Mouse (Mus musculus) cerebellum, adult 9-11 months (tissue): ENCODE data around the gene Setx.

Source experiments
- DNase-seq: peaks from one replicate; pipeline ENCODE4 v3.0.0; 2022

The Setx gene

DNA sequence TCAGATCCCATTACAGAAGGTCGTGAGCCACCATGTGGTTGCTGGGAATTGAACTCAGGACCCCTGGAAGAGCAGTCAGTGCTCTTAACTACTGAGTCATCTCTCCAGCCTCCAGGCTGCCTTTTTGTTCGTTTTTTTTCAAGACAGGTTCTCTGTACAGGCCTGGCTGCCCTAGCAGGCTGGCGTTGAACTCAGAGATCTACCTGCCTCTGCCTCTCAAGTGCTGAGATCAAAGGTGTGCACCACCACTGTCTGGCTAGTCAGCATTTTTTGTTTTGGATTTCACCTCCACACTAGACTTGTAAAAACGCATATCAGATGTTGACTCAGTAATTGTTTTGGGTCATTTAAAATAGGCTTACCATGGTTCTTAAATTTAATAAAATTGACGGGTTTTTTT, 44.1 kb downstream of the Setx start:
- no peak for DNase-seq

DNA sequence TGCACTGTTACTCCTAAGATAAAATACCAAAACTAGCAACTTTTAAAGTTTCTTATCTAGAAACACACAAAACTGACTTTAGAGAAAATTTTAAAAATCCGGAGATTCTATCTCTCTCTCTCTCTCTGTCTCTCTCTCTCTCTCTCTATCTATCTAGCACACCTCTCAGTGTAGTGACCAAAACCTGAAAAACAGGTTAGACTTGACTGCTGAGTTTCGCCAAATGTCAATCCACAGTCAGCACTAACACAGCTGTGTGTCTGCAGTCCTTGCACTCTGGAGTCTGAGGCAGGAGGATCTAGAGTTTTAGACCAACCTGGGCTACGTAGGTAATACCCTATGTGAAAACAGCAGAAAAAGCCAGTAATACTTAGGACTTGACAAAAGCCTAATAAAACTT, 50.9 kb downstream of the Setx start:
- no peak for DNase-seq

DNA sequence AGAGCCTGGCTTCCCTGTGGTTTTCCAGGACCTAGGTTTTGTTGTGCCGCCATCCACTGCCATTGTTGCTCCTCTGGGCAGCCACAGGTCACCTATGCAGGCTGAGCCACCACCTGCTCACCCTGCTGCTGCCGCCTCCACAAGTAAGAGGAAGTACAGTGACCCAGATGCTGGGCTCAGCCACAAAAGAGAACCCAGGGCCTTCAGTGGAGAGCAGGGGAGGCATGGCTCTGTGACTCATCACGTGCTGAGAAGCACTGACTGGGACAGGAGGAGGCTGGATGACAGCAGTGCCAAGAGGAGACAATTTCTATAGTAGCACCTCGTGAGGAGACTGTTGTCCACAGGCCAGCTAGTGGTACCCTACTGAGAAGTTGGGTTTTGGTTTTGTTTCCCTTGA, 55.8 kb downstream of the Setx start:
- no peak for DNase-seq

DNA sequence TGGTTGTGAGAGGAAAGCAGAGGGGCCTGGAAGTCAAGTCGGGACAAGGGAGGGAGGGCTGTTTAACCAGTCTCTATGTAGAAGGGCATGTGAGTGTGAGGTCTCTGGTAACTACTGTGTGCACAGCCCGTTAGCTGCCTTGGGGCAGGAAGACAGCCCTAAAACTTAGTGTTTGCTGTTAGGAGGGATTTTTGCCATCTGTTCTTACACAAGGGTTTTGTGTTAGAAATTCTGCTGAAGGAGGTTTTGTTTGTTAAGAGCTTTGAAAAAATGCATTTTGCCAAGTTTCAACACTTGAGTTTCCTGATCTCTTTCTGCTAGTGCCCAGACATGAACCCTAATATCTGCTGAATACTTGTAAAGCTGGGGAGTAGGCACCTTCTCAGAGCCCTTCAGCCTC, 57.1 kb downstream of the Setx start:
- no peak for DNase-seq

DNA sequence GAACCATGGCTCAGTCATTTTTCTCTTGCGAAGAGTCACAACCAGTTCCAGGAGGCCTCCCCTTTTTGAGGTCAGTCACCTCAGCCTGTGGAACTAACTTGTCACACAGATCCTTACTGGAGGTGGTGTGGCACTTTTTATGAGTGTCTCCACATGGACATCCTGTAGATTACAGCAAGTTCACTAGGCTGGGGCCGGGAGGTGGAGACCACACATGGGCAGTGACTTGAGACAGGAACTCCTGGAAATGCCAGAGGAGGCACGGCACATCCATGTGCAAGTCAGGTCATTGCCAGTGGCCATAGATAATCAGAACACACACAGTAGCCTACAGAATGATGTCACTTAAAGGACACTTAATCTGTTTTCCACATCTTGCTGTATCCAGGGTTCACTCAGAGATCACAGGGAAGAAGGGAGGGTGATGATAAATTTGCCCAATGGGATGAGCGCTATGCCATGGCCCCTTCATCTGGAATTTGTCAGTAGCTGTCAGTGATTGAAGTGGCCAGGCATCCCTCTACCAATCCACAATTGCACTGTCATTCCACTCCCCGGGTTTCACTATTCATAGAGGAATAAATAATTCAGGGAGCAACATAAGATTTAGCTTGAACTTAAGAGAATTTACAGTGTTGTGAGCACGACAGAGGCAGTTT, 59.4 kb downstream of the Setx start:
- DNase-seq: no peak

DNA sequence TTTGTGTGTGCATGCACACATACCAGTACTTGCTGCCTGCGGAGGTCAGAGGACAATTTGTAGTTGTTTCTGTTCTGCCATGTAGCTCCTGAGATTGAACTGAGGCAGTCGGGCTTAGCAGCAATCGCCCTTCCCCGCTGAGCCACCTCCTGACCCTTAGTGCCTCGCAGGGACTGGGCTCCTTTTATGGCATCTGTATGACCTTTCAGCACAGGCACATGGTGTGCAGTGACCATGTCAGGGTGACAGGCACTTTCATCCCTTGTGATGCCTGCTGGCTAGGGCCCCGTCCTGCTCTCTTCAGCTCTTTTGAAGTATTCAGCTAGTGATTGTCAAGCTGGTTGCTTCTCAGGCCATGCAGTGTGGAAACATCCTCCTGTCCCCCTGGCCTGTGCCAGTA, 62.2 kb downstream of the Setx start:
- DNase-seq: no peak

DNA sequence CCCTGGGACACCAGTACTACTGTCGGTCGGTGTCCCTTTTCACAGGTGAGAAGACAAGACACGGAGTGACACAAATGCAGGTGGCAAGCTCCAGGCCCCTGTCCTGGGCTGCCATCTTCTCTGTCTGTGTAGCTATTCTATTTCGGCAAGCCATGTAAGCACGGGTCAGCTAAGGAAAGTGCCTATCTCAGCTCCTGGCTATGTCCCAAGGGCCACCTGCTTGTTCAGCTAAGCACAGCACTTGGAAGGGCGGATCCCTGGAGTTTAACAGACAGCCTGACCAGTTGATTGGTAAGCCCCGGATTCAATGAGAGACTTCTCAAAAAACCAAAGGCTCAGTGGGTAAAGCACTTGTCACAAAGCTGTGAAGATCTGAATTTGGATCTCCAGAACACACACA, 66.4 kb downstream of the Setx start:
- DNase-seq: no peak

DNA sequence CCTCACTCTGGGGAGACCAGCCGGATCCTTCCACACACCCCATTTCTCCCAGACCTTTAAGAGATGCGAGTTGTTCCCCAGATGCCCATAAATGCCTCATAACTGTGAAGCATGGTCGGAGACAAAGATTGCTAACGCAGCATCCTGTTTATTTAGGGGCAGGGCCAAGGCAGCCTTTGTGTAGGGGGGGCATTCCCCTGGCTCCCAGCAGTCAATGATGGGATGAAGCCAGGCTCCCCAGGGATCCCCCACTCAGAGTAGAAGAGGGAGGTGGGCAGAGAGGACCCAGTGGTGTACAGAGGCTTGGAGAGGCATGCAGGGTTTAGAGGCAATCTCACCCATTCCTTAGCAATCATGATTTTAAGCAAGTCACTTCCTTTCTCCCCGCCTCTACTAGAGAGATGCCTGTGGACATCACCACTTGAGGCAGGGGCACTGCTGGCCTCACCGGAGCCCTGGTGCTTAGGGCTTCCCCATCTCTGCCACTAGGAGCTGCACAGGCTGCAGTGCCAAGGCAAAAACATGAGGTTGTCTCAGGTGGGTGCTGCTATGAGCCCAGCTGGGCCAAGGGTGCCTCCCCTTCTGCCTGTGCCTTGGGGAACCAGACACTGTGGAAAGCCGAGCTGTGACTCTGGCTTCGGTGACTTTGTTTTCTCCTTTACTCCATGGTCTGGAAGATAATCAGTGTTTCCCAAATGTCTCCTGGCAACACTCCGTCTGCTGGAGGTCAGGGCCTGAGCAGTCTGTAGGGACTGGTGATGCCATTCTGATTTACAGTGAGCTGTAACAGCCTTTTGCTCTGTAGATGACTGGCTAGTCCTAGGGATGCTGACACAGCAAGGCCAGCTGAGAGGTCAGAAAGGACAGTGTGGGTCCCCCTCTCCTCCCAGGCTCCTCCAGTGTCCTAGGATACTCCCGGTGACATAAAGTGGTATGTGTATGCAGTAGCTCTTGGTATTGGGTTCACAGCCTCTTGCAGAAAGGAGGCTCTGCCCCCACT, 67.5 kb downstream of the Setx start:
- no peak for DNase-seq

DNA sequence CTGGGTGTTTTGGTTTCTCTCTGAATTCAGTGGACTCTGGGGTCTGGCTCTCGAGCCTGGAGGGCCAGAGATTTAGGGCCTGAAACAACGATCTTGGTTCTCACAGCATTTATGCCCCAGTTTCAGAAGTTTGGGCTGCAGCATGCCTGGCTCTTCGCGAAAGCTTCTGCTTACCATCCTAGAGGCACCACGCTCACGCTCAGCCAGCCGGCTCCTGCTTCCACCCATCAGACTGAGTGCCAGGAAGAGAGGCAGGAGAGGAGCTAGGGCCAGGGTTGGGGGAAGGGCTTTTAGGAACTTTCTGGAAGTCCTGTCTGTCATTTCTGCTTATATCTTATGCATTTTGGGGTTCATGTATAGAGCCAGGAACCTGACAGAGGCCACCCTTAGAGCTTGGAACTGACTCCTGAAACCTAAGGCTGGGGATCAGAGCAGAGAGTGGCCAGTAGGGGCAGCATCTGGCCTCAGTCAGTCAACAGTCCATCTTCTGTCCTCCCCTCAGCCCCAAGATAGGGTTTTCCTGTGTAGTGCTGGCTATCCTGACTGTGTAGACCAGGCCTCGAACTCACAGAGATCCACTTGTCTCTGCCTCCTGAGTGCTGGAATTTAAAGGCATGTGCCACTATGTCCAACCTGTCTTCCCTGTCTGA, 68.8 kb downstream of the Setx start:
- DNase-seq: peak; percentile 34

DNA sequence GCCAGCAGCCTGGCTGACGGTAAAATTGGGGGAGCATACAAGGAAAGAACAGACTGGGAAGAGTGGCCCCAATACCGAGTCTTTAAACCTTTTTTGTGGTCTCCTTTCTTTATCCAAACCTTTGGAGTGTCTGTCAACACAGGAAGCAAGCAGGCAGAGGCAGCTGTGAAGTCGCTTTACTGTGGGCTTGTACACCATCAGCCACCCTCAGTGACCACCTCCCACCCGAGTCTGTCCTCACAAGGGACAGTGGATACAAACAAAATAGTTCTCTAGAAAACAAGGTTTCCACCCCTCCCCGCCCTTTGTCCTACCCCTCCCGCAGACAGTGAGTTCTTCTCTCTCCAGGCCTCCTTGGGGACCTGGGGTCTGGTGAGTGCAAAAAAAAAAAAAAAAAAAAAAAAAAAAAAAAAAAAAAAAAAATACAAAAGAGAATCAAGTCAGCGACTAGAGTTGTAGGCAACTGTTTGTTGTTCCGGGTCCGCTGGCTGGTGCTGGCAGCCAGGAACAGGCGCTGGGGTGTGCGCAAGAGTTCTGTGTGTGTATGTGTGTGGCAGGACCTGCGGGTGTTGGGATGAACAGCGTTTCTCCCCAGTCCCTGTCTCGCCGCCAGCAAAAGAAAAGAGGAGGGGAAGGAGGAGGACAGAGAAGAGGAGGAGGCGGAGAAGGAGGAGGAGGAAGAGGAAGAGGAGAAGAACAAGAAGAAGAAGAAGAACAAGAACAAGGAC, 70.0 kb downstream of the Setx start:
- peak; percentile 33 for DNase-seq

DNA sequence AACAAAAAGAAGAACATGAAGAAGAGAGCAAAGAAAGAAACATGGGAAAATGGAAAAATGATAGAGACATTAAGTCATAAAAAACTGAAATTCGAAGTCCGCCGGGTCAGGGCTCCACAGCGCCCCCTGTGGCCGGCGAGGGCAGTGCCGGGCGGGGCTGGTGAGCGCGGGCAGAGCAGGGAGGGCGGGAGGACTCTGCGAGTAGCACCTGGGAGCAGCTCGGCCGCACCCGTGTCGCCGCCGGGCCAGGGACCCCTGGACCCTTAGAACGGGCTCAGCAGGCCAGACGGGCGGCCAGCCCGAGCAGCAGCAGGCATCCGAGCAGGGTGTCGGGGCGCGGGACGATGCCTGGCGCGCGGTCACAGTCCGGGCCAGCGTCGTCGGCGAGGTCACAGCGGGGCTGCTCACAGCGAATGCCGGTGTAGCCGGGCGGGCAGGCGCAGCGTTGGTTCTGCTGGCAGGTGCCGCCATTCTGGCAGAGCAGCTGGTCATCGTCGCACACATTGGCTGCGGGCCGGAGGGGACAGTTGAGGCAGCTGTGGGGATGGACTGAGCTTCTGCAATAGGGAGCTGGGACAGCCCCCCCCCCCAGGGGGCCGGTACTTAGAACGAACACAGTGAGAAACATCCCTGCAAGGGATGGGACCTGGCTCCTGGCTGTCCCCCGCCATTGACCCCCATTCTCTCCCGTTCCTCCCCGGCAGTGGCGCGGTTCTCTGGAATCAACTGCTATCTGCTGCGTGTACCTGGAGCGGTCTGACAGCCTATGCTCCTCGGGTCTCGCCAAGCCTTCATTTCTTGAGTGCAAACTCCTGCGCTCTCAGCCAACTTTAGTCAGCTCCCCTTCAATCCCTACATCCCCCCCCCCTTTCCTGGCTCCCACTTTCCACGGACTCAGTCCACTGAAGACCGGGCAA, 70.8 kb downstream of the Setx start:
- DNase-seq: peak; percentile 88

DNA sequence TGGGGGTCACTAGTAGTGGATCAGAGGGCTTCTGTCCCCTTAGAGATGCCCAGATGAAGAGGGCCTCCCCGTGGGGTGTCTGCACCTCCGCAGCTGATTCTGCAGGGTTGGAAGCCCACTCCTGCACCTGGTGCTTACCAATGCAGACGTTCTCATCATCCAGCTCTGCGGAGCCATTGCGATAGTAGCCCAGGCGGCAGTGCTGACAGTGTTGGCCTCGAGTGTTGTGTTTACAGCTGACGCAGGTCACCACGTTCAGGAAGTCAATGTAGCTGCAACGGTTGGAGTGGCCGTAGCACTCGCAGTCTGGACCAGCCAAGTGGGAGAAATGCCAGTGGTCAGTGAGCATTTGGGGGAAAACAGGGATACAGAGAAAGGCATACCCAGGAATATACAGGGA, 72.9 kb downstream of the Setx start:
- peak; percentile 25 for DNase-seq

DNA sequence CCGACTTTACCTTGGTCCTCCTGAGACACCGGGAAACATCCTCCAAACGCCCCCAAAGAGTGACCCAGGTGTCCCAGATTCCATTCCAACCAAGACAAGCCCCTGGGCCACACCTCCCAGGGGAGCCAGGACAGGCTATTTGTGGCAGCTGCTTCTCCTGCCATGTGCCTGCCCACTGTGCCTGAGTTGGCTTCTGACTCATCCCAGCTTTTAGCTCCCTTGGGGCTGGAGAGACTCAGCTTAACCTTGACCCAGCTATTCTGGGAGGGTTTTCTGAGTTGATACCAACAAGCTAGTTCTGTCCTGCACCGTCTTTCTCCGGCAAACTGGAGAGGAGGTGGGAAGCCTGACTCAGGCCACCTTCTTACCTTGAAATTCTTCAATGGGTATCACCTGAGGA, 74.5 kb downstream of the Setx start:
- DNase-seq: peak; percentile 26

DNA sequence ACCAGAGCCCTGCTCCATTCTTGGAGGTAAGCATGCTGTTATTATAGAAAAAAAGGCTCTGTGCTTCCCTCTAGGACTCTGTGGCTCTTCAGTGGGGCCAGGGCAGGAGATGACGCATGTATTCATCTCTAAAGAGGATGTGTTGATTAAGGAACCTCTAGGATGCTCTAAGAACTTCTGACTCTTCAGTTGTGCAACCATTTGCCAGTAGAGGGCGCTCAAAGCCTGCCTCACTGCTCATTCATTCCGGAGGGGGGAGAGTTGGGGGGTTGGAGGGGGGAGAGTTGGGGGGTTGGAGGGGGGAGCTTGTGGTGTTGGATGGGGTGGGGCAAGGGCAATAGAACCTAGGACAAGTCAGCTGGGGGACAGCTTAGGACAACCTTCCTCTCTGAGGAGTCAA, 75.9 kb downstream of the Setx start:
- DNase-seq: peak; percentile 48

DNA sequence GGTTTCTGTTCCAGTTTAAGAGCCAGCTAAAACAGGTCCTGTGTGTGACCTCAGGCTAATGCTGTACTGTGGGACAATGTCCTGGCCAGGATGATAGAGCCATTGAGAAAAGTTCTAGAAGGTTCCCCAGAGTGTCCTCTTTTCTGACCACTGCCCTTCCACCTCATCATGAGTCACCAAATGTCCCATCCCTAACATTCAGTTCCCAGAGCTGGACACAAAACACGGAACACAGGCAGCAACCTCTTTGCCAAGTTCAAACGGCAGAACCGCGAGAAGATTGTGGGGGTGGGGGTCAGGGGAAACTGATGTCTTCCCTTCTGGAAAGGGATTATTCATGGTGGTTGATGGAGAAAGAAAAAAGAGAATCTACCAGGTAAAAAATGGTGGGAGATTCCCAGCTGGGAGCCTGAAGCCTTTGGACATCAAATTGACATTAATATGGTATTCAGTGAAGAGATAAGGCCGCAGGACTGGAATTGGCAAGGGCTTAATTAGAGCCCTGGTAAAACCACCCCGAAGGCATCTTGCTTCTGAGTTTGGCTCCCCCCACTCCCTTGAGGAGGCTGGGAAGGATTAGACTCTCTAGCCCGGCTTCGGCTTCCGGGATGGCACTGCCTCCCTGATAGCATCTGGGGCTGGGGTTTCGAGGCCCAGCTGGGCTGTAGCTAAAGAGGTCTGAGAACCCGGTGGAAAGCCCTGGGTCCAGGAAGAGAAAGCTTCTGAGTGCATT, 77.4 kb downstream of the Setx start:
- DNase-seq: peak; percentile 9

DNA sequence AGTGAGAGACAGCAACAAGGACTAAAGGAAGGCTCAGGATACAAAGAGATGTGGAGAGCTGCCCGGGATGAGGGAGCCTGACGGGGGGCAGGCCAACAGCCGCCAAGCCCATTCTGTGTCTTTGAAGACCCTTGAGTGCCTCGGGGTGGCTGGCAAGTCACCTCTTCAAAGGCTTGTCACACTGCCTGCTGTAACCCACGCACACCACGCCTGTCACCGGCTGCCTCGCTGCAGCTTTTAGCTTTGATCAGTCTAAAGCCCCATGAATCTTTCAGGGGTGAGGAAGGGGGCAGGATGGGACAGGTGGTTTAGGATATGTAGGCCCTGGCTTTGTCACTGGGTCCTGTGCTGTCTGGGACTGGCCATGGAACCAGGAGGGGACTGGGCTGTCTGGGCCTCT, 82.2 kb downstream of the Setx start:
- DNase-seq: no peak

DNA sequence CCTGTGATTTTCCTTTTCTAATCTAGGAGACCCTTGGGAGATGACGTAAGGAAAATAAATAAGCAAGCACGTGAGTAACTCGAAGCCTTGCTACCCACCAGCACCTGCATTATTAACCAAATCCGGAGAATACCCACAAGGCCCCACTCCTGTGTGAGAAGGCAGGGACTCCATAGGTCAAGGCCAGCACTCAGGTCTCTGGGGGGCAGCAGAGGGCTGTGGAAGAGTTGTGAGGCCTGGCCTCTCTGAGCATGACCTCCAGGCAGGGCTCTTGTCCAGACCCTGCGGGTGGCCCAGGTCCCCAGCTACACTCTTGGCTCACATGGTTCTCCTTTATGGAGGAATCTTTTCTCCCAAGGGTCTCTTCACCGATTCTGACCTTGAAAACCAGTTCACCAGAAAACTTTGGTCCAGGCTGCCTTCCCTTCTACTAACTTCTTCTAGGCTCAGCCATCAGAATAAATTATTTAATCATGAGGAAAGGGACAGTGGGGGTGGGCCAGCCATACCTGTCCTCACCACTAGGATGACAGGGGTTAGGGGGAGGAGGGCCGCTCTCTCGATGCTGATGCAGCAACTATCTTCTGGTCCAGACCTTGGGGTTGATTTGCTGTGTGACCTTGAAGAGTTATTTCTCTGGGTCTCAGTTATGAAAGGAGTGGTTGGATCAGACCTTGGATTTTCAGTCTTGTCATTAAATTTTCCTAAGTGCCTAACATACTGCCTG, 92.5 kb downstream of the Setx start:
- peak; percentile 87 for DNase-seq

DNA sequence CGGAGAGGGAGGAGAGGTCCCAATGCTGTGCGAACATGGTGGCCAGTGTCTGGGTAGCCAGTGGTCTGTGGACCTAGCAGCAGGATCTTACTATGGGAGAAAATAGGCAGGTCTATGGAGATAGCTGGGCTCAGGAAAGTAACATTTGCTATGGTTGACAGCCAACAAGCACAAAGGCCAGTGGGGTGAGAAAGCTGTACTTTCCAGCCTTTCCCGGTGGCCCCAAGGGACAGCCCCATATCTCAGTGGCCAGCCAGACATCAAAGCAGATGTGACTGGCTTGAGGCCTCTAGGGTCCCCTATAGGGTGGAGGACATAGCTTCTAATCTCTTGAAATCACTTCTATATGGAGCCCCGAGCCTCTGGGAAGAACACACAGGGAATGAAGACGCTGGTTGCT, 93.1 kb downstream of the Setx start:
- DNase-seq: no peak

DNA sequence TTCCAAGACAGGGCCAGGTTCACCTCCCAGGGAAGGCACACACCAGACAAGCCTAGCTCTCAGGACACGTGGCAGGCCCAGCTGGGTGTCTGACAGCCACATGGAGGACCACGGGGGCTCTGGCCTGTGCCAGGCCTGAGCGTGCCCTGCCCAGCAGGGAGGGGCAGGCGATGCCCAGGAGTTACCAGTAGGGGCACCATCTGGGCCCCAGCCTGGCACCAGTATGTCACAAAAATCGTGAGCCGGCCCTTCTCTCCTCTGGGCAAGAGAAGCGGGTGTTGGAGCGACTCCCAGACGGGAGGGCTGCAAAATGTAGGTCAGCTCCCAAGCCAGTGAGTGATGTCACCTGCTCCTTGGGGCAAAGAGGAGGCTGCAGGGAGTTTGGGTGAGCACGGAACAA, 93.9 kb downstream of the Setx start:
- peak; percentile 100 for DNase-seq

DNA sequence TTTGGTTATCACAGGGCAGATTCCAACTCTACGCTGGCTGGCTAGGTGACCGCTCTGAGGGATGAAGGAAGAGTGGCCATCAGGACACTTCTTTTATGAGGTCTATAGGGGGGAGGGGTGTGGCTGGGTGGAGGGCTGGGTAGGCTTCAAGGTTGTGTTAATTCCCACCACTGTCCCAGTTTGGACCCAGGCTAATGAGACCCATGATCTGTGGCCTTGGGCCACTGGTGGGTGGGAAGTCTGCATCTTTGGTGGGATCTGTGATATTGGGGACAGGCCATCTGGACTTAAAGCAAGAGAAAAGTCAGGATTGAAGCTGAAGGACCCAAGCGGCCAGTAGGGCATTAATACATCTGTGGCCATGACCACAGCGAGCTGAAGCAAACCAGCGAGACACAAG, 94.8 kb downstream of the Setx start:
- peak; percentile 65 for DNase-seq

DNA sequence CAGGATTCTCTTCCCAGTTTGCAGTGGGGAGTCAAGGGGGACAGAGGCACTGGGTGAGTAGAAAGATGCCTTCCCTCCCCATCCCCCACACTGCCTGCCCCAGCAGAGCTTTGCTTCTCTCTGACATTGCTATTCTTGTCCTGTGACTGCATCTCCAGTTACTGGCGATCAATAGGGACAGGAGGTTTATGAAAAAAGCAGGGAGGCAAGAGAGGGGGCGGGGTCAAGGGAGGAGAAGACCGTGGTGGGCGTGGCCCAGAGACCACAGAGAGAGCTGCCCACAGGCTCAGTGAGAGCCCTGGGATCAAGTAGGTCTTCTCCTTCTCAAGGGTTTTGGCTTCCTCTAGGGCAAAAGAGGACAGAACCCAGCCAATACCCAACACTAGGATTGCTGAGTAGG, 98.3 kb downstream of the Setx start:
- no peak for DNase-seq
